Mouse (Mus musculus) E14TG2a.4 (cell line): ENCODE data around the gene AC161166.1.
"Not testable (repeated sequence)": the region's sequence is repeated elsewhere in the genome, so short reads cannot be mapped to it uniquely, and the experiment has no call there.

Source experiments
- CTCF ChIP-seq: conservative IDR thresholded peaks from 2 replicates; pipeline ENCODE4 v1.5.1; 2014; ENCODE audit warnings: low read length
- NANOG ChIP-seq: IDR thresholded peaks from 2 replicates; pipeline ENCODE4 v1.6.1; 2014; ENCODE audit warnings: borderline replicate concordance, low read length, mixed read lengths
- POU5F1 ChIP-seq: IDR thresholded peaks from 2 replicates; pipeline ENCODE4 v1.6.1; 2014; ENCODE audit warnings: low read length, borderline replicate concordance

DNA sequence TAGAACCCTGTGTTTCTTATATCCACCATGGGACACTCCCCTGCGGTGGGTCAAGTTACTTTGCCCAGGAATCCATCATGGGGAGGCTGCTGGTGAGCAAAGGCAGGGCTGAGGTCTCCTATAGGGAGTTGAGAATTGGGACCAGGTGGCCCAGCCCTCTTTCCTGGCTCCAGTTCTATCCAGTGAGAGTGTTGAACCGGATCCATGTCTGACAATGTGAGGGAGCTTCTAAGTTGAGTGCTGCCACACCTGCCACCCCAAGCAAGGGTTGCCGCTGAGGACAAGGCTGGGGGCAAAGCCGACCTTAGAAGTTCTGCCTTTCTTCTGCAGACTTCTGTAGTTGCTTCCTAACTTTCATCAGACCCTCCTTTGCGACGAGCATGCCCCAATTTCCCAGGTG, 29.0 kb downstream of the AC161166.1 start:
- TF ChIP-seq CTCF, POU5F1, NANOG: not testable (repeated sequence)
